Mouse (Mus musculus) layer of hippocampus, adult 9-11 months (tissue): Measurements from ENCODE around the gene Gfpt1.

Experiments used
- DNase-seq: peaks from one replicate; pipeline ENCODE4 v3.0.0; 2022

Gene Gfpt1

DNA sequence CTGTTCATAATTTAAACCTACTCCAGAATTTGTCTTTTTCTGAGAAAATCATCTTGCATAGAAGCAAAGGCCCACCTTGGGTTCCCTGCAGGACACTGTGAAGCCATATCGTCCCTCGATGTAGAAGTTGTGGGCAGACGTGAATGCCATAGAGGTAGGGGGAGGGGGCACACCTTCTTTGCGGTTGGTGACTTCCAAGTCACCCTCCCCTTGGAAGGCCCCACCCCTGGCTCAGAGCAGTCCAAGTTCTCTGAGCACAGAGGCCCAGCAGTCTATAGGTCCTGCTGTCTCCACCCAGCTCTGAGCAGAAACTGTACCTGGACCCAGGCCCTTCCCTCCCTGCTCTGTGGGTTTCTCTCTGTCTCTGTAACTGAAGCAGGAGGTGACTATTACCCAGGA lies 59.3 kb downstream of the Gfpt1 start:
- no peak for DNase-seq

DNA sequence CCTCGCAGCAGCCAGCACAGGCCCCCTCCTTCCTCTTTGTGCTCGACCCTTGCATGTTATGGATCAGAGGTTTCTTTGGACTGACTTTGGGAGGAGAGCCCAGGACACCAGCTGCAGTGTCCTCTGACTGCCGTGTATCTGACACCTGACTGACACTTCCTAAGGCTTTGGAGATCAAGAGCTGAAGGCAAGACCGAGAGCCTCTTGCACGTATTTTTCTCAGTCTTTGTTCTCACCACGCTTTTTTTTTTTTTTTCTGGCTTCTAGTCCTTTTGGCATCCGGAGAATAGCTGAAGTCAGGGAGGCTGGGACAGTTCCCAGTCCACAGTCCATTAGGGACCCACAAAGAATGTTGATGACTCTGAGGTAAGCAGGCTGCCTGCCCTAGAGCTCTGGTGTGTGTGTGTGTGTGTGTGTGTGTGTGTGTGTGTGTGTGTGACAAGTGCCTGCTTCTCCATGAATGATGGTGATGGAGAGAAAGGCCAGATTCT lies 59.8 kb downstream of the Gfpt1 start:
- no peak for DNase-seq

DNA sequence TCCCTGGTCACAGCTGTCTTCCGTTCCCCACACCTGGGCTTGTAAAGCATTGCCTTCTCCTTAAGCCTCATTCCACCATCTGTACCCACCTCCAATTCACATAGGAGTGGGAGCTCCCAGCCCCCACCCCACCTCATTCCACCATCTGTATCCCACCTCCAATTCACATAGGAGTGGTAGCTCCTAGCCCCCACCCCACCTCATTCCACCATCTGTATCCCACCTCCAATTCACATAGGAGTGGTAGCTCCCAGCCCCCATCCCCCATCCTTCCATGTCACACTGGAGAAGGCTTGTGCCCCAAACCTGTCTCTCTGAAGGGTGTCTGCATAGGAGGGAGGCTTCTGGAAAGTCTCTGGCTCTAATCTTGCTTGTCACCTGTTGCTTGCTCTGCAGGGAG lies 60.7 kb downstream of the Gfpt1 start:
- DNase-seq: no peak

DNA sequence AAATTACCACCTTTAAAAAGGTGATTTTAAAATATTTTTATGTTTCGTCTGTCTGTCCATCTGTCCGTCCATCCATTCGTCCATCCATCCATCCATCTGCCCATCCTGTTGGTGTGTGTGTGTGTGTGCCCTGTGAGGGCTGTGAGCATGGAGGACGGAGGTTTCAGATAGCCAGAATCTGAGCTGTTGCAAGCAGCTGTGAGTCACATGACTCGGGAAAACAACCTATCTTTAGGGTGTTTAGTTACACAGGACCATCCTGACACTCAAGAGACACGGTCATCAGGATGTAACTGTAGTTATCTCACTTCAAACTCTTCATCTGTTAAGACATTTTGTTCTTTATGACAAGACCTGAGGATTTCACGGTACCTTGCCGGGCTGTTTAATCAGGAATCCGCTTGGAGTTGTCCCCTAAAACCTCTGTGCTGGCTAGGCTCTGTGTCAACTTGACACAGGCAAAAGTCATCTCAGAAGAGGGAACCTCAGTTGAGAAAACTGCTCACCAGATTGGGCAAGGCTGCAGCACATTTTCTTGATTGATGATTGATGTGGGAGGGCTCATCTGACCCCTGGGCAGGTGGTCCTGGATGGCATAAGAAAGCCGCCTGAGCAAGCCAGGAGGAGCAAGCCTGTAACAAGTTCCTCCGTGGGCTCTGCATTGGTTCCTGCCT lies 61.6 kb downstream of the Gfpt1 start, which contains the start of gene D6Ertd527e:
Gene D6Ertd527e, plus strand, starts transcription at position 624 of the 674 bp plus-strand sequence.
- DNase-seq: no peak

DNA sequence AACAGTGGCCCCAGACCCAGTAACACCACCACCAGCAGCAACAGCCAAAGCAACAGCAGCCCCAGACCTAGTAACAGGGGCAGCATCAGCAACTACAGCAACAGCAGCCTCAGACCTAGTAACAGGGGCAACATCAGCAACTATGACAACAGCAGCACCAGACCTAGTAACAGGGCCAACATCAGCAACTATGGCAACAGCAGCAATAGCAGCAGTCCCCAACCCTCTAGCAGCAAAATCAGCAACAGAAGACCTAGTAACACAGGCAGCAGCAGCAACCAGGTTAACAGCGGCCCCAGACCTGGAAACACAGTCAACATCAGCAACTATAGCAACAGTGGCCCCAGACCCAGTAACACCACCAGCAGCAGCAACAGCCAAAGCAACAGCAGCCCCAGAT lies 68.8 kb downstream of the Gfpt1 start:
- DNase-seq: no peak

DNA sequence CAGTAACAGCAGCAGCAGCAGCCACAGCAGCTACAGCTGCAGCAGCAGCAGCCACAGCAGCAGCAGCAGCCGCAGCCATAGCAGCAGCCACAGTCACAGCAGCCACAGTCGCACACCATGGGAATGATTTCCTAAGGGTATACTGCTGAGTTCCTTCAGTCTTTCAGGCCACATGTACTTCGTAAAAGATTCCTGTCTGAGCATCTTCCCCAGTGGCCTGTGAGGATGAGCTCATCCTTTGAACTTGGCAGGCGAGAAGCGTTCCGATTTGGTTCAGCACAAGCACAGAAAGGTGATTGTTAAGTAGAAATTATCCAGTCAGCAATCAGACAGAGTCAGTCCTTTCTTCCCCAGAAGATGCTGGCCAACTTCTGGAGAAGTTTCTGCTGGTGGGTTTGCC lies 69.5 kb downstream of the Gfpt1 start:
- no peak for DNase-seq

DNA sequence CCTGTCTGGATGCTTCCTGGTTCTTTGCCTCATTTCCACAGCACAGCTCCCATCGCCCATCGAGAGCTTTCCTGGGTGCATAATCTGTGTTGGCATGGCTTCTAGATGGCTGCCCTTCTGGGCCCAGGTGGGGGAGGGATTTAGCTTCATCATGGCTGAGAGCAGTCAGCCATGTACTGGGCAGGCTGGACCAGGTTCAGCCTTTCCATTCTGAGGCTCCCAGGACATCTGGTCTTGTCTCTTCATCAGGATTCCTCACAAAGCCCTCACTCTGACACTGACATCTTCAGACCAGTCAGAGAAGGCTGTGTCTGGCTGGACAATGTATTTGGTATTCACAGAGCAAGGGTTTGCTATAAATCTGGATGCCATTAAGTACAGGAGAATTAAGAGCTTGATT lies 73.3 kb downstream of the Gfpt1 start:
- no peak for DNase-seq

DNA sequence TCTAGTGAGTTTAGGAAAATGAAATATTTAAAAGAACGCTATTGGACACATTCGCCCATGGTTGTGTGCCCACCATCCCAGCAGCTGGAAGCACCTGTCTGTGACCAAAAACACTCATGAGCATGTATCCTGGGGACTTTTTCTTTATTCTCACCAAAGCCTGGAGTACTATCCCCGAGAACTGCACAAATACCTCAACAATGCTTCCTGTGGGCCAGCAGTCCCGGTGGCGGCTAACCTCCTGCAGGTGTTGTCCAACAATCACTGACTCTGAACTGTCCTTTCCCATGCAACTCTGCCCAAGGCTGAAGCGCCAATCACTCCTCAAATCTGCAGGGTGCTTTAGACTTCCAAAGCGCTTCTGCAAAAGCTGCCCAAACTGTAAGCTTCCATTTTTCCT lies 74.0 kb downstream of the Gfpt1 start:
- DNase-seq: no peak

DNA sequence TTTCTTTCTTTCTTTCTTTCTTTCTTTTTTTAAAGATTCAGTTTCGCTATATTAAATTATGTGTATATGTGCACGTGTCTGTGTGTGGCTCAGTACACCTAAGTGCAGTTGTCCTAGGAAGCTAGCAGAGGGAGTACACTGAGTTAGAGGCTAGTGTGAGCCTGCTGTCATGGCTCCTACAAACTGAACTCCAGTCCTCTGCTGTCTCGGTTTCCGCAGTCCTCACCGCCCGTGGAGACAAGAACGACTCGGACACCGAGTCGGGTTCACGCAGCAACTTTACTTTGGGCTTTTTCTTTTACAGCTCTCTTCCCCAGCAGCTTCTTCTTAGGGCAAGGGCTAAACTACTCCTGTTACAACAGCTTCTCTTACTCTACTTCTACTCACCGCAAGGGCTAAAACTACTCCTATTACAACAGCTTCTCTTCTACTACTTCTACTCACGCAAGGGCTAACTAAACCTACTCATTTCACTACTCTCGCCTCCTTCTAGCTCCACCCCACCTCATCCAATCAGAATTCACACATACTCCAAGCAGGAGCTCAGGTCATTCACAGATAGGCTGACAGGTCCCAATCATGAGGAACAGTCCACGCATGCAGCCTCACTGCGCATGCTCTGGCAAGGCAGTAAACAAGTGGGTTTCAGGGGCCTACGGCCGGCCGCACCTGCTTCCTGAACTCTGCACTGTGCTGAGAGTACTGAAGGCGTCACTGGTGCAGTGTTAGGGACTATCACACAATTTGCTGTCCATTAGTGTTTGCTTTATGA lies 76.6 kb downstream of the Gfpt1 start:
- no peak for DNase-seq

DNA sequence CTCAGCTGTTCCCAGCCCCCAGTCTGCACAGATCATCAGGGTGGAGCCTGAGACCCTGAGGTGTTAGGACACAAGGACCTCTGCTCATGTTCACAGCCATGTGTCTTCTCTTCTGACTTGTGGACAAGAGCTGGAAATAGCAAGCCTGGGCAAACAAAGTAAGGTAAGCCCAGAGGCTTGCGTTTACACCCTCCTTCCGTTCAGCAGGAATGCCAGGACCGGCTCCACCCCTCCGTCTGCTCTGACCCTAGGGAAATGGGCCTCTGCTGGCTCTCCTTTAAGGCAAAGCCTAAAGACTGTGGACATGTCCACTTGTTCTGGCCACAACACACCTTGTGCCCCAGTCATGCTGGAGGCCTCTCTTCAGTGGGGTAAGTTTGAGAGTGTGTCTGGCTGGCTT lies 77.3 kb downstream of the Gfpt1 start:
- no peak for DNase-seq

DNA sequence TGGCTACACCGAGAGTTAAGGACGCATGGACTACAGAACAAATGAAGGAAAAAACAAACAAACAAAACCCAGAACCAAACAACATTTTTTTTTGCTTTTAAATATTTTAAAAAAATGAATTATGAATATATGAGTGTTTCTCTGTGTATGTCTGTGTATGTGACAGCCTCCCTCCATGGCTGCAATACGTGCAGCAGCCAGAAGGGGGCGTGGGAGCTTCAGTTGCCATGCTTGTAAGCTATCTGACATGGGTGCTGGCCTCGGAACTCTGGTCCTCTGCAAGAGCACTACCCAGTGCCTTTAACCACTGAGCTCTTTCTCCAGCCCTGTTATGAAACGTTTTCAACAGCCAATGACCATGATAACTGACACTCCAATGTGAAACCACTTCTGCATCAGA lies 78.0 kb downstream of the Gfpt1 start:
- DNase-seq: no peak

DNA sequence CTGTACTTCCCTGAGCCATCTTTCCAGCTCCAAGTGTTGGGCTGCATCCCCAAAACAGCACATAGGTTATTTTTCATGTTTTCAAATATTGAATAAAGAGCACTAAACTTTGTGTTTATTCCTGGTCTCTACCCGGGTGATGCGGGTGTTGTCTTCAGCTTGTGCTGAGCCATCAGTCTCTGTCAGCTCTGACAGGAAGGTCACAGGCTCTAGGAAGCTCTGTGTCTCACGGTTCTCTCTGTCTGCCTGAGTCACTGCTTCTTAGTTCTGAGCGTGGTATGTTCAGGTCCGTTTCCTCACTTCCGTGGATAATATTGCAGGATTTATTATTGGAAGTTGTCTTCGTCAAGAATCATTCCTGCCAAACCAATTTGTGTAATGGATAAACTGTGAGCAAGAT lies 79.3 kb downstream of the Gfpt1 start:
- DNase-seq: no peak

DNA sequence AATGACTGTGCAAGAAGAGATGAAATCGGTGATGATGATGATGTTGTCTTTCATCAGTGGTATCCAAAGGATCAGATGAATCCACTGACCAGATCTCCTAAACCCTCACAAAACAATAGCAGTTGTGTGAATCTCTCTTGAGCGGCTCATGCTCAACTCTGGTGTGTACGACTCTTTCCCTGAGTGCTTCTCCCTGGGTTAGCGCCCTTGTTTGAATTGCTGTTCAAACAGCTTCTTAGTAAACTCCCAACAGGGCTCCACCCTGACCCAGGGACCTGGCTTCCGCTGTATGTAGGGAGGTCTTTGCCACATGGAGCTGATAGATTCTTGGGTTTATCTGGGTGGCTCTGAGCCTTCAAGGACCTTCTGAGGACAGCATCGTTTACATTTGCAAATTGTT lies 80.8 kb downstream of the Gfpt1 start:
- no peak for DNase-seq

DNA sequence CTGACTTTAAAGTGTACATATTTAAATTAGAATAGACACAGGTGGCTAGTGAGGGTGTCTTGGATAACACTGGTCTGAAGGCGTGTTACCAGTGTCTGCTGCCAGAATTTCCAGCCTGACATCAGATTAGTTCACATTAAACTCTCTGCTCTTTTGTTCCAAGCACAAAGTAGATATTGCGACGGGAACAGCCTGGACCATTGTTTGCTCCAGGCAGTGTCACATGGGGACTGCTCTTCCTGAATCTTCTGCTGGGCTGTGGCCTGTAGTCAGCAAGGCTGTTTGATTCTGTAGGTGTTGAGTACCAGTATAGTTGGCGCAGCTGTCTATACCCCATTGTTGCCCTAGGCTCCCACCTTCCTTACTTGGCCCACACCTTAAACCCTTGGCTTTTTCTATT lies 81.3 kb downstream of the Gfpt1 start:
- no peak for DNase-seq

DNA sequence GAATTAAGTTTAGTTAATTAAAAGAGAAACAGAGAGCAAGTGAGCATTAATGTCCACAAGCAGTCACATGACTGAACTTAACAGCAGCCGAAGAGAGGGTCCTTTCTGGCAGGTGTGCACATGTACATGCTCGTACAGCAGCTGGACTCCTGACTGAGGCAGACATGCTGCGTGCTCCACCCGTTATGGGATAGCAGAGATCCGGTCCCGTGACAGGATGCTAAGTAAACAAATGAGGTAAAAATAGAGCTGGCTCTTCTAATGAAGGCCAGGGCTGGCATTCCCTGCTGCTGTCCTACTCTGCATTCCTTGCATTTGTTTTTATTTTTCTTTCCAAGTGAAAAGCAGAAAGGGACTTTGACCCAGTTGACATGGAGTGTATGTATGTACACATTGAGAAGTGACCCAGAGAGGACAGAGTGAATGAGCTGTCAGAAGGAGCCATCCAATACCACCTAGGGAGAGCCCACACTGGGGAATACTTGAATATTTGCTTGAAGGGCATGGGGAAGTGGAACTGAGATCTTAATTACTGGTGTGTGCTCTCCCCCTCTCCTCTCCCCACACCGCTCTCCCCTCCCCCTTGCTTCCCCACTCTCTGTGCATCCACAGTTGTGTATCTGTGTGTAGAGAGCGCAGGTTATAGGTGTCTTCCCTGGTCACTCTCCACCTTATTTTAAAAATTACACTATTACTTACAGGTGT lies 84.6 kb downstream of the Gfpt1 start:
- no peak for DNase-seq

DNA sequence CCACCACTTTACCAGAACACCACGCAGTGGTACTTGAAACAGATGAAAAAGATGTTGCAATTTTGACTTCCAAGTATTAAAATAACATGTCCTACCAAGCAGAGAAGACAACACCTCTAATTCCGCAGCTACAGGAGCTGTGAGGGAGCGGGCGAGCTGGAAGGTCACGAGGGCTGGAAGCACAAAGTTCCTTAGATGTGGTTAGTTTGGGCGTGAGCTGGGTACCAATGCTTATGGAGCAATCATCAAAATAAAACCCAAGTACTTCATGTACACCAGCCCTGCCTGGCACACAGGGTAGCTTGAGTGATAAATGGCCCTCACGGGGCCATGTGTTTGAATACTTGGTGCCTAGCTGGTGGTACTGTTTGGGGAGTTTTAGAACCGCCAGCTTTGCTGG lies 87.2 kb downstream of the Gfpt1 start:
- no peak for DNase-seq

DNA sequence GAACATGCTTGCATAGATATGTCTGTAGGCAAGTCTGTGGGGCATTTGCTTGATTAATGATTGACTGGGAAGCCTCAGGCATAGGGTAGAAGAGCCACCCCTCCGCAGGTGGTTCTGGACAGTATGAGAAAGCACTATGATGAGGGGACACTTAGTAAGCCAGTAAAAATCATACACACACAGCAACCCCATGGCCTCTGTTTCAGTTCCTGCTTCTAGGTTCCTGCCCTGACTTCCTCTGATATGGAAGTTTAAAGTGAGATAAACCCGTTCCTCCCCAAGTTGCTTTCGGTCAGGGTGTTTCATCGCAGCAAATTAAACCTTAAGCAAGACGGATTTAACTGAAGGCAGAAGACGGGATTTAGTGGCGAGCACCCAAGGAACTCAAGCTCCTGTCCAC lies 88.0 kb downstream of the Gfpt1 start:
- no peak for DNase-seq

DNA sequence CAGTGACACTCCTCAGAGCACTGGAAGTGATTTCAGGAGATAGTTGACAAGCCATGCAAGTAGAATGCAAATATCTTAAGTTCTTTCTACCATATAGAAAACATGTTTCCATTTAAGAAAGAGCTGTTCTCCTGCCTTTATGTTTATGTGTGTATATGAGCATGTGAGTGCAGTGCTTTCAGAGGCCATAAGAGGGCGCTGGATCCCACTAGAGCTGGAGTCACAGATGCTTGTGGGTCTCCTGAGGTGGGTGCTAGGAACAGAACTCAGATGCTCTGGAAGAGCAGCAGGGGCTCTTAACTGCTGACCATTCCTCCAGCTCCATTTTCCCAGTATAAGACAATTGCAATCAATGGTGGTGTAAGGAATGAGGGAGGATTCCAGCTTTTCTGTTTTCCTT lies 88.4 kb downstream of the Gfpt1 start:
- no peak for DNase-seq

DNA sequence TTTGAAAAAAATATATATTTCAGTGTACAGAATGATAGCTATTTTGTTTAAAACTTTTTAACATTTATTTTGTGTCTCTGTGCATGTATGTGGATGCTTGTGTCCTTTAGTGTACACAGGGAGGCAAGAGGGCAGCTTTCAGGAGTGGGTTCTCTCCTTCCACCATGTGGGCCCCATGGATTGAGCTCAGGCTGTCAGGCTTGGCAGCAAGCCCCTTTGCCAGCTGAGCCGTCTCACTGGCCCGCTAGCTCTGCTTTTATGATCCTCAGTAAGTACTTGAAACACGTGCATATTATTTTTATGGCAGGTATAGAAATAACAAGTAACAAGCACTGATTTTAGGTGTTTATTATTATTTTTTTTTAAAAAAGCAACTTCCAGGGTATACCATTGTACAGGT lies 90.9 kb downstream of the Gfpt1 start:
- DNase-seq: no peak

DNA sequence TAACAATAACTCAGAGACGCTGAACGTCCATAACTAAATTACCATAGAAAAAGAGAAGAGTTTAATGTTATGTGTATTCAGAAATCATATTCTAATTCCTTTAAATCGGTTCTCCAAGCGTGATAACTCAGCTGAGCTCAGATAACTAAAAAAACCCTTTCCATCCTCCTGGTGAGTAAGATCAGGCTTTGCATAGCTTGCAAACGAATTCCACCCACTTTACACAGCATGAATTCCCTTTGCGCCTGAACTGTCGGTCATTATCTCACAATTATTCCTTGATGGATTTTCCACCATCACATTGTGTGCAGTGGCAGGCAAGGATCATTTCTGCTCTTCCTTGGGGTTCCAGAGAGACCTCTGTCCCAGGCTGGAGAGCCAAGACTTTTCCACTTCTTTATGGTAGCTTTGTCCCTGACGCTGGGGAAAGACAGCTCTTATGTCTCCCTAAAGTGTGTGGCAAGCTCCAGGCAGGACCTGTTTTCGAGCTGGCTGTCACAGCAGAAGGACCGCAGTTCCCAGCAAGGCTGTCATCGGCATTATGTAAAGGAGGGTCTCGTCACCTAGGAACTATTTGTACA lies 91.4 kb downstream of the Gfpt1 start:
- DNase-seq: no peak

DNA sequence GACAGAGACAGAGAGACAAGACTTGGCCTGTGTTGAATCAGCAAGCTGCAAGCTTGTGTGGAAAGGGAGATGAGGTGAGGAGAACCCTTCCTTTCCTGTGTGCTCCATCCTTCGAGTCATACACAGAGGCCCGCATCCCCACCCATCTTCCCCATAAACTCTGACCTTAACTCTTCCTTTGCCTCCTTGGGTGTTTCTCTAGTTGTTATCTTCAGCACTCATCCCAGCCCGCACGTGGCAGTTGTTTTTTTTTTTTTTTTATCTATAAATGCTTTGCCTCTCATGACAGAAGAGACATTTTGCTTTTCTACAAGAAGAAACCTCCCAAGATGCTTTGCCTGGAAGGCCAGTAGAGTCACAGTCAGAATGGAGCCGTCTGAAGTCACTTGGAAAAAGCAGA lies 95.8 kb downstream of the Gfpt1 start:
- DNase-seq: no peak

DNA sequence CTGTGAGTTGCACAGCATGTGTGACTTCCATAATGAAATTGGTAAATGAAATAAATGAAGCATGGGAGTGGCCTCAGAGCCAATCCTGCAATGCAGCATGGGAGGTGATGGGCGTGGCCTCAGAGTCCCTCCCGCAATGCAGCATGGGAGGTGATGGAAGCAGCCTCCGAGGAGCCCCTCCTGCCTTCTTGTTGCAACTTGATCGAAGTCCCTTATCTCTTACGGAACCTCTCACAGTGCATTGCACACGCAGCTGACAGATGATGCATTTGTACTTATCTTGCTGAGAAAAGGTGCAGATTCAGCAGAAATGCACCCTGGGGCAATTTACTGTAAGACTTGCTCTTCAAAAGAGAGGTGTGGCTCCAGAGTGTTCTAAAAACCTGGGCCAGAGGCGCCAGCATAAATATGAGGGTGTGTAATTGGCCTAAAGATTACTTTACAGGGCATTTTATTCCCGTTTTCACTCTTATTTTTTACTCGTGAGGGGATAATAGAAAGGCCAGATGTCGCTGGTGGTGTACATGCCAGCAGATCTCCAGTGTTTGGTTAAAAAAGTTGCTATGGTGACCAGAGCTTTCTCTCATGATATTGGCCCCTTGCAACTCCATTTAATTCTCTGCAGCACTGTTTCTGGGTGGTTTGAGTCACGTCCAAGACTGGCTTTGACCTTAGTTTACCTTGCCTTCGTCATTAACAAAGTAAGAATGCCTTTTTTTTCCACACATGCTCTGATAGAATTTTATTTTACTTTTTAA lies 97.3 kb downstream of the Gfpt1 start:
- DNase-seq: no peak
